Mouse (Mus musculus): ENCODE measurements around the gene Slc22a28. TPM values are rescaled to one million over a fixed set of nuclear protein-coding genes. Genes with fewer than 3 reads are reported as not detected.

Gene Slc22a28
- polyA plus RNA-seq, 1 experiment from 2014 or later = not detected

Other genes with a start within 250 kb of the Slc22a28 start
- gene Slc22a27, start 166.0 kb downstream of the Slc22a28 start, polyA plus RNA-seq (2014; fragmentation: Nextera tagmentation; extraction: Ambion mirVana) = not detected in 2 replicates
- gene Slc22a29, start 86.9 kb upstream of the Slc22a28 start, polyA plus RNA-seq (2014; fragmentation: Nextera tagmentation; extraction: Ambion mirVana) = 0.31 TPM in 1 of 2 replicates, not detected in the other